Mouse (Mus musculus) kidney, postnatal 4 days (tissue): ENCODE results near the gene Dusp8.

Source experiments
- DNase-seq, 2 experiments: peaks; one replicate each; pipeline ENCODE4 v3.0.0; 2021; ENCODE audit warnings: mixed read lengths in 2 of 2

The Dusp8 gene

DNA sequence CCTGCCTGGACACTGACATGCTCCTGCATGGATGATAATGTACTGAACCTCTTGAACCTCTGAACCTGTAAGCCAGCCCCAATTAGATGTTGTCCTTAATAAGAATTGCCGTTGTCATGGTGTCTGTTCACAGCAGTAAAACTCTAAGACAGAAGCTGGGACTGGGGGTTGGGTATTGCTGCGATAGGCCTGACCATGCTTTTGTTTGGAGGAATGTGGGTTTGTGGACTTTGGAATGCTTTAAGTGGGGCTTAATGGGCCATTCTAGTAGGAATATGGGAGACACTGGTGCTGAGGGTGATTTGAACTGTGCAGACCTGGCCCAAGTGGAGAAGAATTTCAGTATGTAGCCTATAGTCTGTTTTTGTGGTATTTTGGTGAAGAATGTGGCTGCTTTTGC lies 50.3 kb downstream of the Dusp8 start:
- DNase-seq, result no peak

DNA sequence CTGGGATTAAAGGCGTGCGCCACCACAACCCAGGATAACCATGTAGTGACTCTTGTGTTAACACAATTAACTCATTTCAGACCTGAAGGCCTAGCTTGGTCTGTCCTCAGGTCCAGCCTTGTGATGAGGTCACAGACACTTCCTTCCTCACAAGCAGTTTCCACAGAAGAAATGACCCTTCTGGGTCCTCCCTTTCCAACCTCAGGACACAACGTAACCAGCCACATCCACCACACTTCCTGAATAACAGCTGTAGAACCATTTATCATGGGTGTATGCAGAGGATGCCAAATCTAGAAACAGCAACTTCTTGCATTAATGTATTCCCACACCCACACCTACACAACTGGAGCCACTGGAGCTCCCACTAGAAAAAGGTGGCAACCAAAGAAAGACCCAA lies 54.9 kb downstream of the Dusp8 start:
- no peak for DNase-seq

DNA sequence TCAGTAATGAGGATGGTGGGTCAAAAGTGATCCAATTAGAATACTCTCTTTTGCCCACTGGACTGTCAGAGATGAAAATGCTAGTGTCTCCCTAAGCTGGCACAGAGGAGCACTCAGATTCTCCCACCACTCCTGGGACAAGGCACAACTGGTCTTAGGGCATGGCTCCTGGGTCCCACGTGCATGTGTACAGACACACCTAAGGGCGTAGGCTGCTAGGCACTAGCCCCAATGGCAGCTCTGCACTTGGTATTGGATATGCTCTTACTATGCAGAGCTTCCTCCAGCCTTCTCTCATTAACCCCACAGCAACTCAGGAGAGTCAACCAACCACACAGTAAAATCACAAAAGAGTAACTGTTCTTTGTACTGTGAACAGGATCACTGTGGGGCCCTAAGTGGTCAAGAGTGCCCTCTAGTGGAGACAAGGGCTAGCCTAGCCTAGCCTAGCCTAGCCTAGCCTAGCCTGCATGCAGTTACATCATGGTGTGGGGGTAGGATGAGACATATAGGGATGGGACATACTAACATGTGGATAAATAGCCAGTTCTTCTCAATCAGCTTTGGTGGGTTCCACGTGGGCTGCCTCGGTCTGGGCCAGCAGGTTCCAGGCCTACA lies 58.0 kb downstream of the Dusp8 start:
- peak; percentile 54 to 67 for DNase-seq

DNA sequence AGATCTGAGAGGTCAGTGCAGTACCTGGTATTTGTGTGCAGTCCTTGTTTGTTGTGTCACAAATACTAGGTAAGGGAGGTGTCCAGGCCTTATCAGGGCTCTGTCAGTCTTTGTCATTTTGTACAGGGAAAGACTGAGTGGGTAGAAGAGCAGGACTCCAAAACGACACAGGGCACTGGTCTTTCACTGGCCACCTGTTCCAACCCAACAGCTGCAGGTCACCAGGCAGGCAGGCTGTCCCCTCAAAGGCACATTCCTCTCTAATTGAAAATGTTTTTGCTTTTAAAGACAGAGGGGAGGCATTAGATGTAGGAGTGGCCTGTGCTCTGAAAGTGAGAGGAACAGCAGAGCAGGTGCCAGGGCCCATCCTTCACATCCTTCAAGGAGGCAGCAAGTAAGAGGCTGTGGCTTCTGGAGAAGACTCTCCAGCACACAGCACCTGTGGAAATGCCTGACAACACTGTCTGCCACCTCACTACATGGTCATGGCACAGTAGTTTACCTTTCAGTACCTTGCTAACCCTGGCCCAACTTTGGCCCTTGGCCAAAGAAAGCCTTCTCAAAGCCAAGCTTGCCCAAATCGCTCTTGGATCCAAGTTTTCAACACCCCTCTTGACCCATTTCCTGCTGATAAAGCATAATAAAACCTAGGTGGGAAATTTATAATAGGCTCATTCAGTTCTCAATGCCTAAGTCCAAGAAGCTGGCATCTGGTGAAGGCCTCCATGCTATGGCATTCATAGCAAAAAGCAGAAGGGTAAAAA lies 60.4 kb downstream of the Dusp8 start:
- peak in 1 of 2 experiments; percentile 22 for DNase-seq

DNA sequence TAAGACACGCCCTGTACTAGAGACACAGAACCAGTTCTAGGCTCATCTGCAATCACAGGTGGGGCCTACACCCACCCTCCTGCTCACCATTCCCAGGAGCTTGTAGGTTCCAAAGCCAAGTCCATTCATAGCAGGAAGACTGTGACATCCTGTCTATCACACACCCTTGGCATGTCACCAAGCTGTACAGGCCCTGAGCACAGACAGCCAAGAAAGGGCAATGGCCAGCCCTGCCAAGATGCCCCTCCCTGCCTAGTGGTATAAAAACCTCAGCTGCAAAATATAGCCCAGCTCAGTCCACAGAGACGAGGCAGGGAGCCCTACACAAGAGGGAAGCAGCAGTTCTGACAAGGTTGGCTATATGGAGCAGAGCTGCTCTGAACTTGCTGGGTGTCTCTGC lies 61.4 kb downstream of the Dusp8 start:
- DNase-seq, result peak; percentile 24 to 40

DNA sequence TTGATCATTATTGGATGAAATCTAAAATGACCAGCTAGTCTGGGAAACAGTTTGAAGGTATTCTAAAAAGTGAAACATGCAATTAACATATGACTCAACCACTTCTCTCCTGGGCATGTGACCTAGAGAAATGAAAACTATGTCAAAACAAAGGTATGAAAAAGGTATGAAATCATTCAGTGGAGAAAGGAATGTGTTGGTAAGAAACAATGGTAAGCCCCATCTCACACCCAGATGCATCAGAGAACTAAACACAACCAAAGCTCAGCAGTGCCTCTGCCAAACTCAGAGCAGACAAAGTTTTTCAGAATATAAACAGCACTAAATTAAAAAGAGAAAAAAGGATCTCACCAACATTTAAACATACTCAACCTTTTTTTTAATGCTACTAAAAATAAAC lies 65.6 kb downstream of the Dusp8 start:
- DNase-seq, result no peak
